Mouse (Mus musculus) midbrain, postnatal 0 days (tissue): ENCODE data around the gene Nqo2. TPM values are rescaled to one million over a fixed set of nuclear protein-coding genes. Genes with fewer than 3 reads are reported as not detected.

Source experiments
- ATAC-seq: fragments of 200-750 bp; cut with Nextera tagmentation; 2 replicates; pipeline ENCODE4 v1.8.0; 2017; ENCODE audit warnings: moderate number of reproducible peaks, mild to moderate bottlenecking, moderate TSS enrichment, moderate library complexity; ENCODE audit not compliant: low FRiP score
- DNase-seq: peaks from one replicate; pipeline ENCODE4 v3.0.0-alpha.2; 2015; ENCODE audit warnings: low spot score
- H3K27ac ChIP-seq: fragments of 300-500 bp; sonication (generic); 2 replicates; pipeline ENCODE4 v1.5.1; 2014; ENCODE audit warnings: low read depth, mild to moderate bottlenecking, low read length, mixed read lengths
- H3K27me3 ChIP-seq: fragments of 300-500 bp; sonication (generic); 2 replicates; pipeline ENCODE4 v1.6.1; 2014; ENCODE audit warnings: low read length, control low read depth, mixed read lengths; ENCODE audit not compliant: insufficient read depth
- H3K36me3 ChIP-seq: fragments of 300-500 bp; sonication (generic); 2 replicates; pipeline ENCODE4 v1.6.1; 2014; ENCODE audit warnings: low read length, control low read depth, mixed read lengths; ENCODE audit not compliant: insufficient read depth
- H3K4me1 ChIP-seq: fragments of 300-500 bp; sonication (generic); 2 replicates; pipeline ENCODE4 v1.6.1; 2014; ENCODE audit warnings: mild to moderate bottlenecking, control low read depth, antibody characterized with exemption, low read length, mixed read lengths; ENCODE audit not compliant: insufficient read depth
- H3K4me2 ChIP-seq: fragments of 300-500 bp; sonication (generic); 2 replicates; pipeline ENCODE4 v1.6.1; 2014; ENCODE audit warnings: low read depth, mild to moderate bottlenecking, low read length, mixed read lengths; ENCODE audit not compliant: poor library complexity, severe bottlenecking
- H3K4me3 ChIP-seq: fragments of 300-500 bp; sonication (generic); 2 replicates; pipeline ENCODE4 v1.5.1; 2014; ENCODE audit warnings: low read depth, mild to moderate bottlenecking, low read length, moderate library complexity
- H3K9ac ChIP-seq: fragments of 300-500 bp; sonication (generic); replicated peaks from 2 replicates; pipeline ENCODE4 v1.6.1; 2014; ENCODE audit warnings: mild to moderate bottlenecking, low read length, moderate library complexity, mixed read lengths; ENCODE audit not compliant: poor library complexity, severe bottlenecking
- H3K9me3 ChIP-seq: fragments of 300-500 bp; sonication (generic); 2 replicates; pipeline ENCODE4 v1.6.1; 2016; ENCODE audit warnings: low read length, control low read depth
- CTCF ChIP-seq: IDR thresholded peaks from 2 replicates; pipeline ENCODE4 v1.5.1; 2016; ENCODE audit warnings: antibody characterized with exemption, mild to moderate bottlenecking
- WGBS: fragments of 180-500 bp; shearing (Covaris S2); extraction: QIAGEN DNeasy Blood & Tissue Kit; methylation state at CpG from one replicate; pipeline ENCODE4 v1.1.7; 2014; 5-methylcytosine and 5-hydroxymethylcytosine counted together
- polyA plus RNA-seq: library from polyadenylated mRNA; unstranded; fragments of >200 nt; fragmentation: Nextera tagmentation; extraction: Ambion mirVana; gene quantifications from 2 replicates; pipeline ENCODE4 v1.2.1, GENCODE M21; 2015
- total RNA-seq: library from RNA; depleted of rRNA; stranded (reverse); fragments of >200 nt; gene quantifications from 2 replicates; pipeline ENCODE4 v1.2.3, GENCODE M21; 2014

The Nqo2 gene
- total and polyA plus RNA-seq, 2 experiments from 2014 or later, result 5.9 to 7.3 TPM

- H3K36me3 ChIP-seq, result no peaks in the 10 kb centered on the region
- DNase-seq (peak; percentile 12), ATAC-seq (peak; percentile 35; the same call in 1 of the 2 replicates)
- no peaks in the 10 kb centered on the region for H3K9me3 ChIP-seq
- no peaks in the 10 kb centered on the region for H3K27me3 ChIP-seq
- WGBS, result 24% methylated on average over 14 of the region's 14 CpGs
- 0 out of 2 replicates have a peak, but pooled peaks cover 2% of the 10 kb centered on the region for H3K4me1 ChIP-seq
- peak overlapping the region; percentile 53 for H3K4me2 ChIP-seq
- peak overlapping the region; percentile 50 for H3K9ac ChIP-seq
- peak overlapping the region; percentile 48 for H3K4me3 ChIP-seq
- peak overlapping the region; percentile 71 for H3K27ac ChIP-seq
- TF ChIP-seq CTCF, result no peak
Observed at GRCm38 (mm10) chr13:33965056-33966024, 853 bp downstream of the Nqo2 start.

- Histone ChIP-seq H3K9me3 (no peaks in the 10 kb centered on the region), H3K27ac (no peak overlapping the region), H3K9ac (no peak overlapping the region), H3K4me3 (no peak overlapping the region), H3K4me2 (no peak overlapping the region), H3K36me3 (no peaks in the 10 kb centered on the region), H3K4me1 (0 out of 2 replicates have a peak, but pooled peaks cover 2% of the 10 kb centered on the region), H3K27me3 (no peaks in the 10 kb centered on the region)
- TF ChIP-seq CTCF, result no peak
- ATAC-seq (no peak), DNase-seq (no peak)
- 68% methylated on average over 4 of the region's 4 CpGs for WGBS
Observed at GRCm38 (mm10) chr13:33966025-33966412, 1.5 kb downstream of the Nqo2 start.

GRCm38 (mm10) chr13:33966574-33966973 lies 2.1 kb downstream of the Nqo2 start:
- ATAC-seq, result no peak
- Histone ChIP-seq H3K27ac (no peak overlapping the region), H3K4me2 (no peak overlapping the region), H3K36me3 (no peaks in the 10 kb centered on the region), H3K4me3 (no peak overlapping the region), H3K4me1 (0 out of 2 replicates have a peak, but pooled peaks cover 2% of the 10 kb centered on the region), H3K27me3 (no peaks in the 10 kb centered on the region), H3K9ac (no peak overlapping the region), H3K9me3 (no peaks in the 10 kb centered on the region)
- DNase-seq, result no peak
- no peak for TF ChIP-seq CTCF

GRCm38 (mm10) chr13:33989625-33990024 lies 25.1 kb downstream of the Nqo2 start:
- no peak for DNase-seq
- ATAC-seq, result no peak
- H3K4me1 ChIP-seq, result no peaks in the 10 kb centered on the region
- WGBS, result 90% methylated on average over 5 of the region's 5 CpGs
- H3K36me3 ChIP-seq, result no peaks in the 10 kb centered on the region
- no peaks in the 10 kb centered on the region for H3K27me3 ChIP-seq
- no peak for TF ChIP-seq CTCF
- no peak overlapping the region for H3K4me3 ChIP-seq
- no peaks in the 10 kb centered on the region for H3K9me3 ChIP-seq
- H3K4me2 ChIP-seq, result no peak overlapping the region
- no peak overlapping the region for H3K27ac ChIP-seq
- no peak overlapping the region for H3K9ac ChIP-seq

GRCm38 (mm10) chr13:33995197-33995596 lies 30.7 kb downstream of the Nqo2 start:
- DNase-seq, result peak; percentile 83
- H3K9me3 ChIP-seq, result no peaks in the 10 kb centered on the region
- no peak overlapping the region for H3K9ac ChIP-seq
- no peaks in the 10 kb centered on the region for H3K36me3 ChIP-seq
- no peaks in the 10 kb centered on the region for H3K27me3 ChIP-seq
- no peak overlapping the region for H3K27ac ChIP-seq
- H3K4me2 ChIP-seq, result no peak overlapping the region
- peak; percentile 47; the same call in 1 of the 2 replicates for ATAC-seq
- WGBS, result 29% methylated on average over 1 of the region's 1 CpGs
- TF ChIP-seq CTCF, result peak; percentile 96
- H3K4me1 ChIP-seq, result no peaks in the 10 kb centered on the region
- no peak overlapping the region for H3K4me3 ChIP-seq
